Mouse (Mus musculus) lung, adult 2 months (tissue): Measurements from ENCODE around the gene Ttc23. TPM values are rescaled to one million over a fixed set of nuclear protein-coding genes. Genes with fewer than 3 reads are reported as not detected.

ENCODE experiments used
- DNase-seq: peaks from one replicate; pipeline ENCODE4 v3.0.0; 2022
- H3K4me1 ChIP-seq: fragments of 200-500 bp; 2 replicates; pipeline ENCODE4 v1.6.1; 2011; ENCODE audit warnings: low read length; ENCODE audit not compliant: control insufficient read depth, insufficient read depth
- H3K4me3 ChIP-seq: fragments of 200-500 bp; replicated peaks from 2 replicates; pipeline ENCODE3; 2011; ENCODE audit warnings: low read depth, mild to moderate bottlenecking, control low read depth, low read length; ENCODE audit errors: extremely low read depth
- CTCF ChIP-seq: fragments of 200-500 bp; IDR thresholded peaks from 2 replicates; pipeline ENCODE4 v1.5.1; 2011; ENCODE audit warnings: mild to moderate bottlenecking, low read length, control low read depth; ENCODE audit not compliant: insufficient read depth
- POLR2A ChIP-seq: fragments of 200-500 bp; IDR thresholded peaks from 2 replicates; pipeline ENCODE4 v1.6.1; 2011; ENCODE audit warnings: low read depth, mild to moderate bottlenecking, control low read depth, low read length, borderline replicate concordance; ENCODE audit errors: extremely low read depth
- WGBS: fragments of 180-500 bp; shearing (Covaris S2); methylation state at CpG from one replicate; pipeline ENCODE4 v1.1.7; 2018; 5-methylcytosine and 5-hydroxymethylcytosine counted together
- polyA plus RNA-seq: library from polyadenylated mRNA; depleted of rRNA; stranded (reverse); fragments of >200 nt; gene quantifications from 2 replicates; pipeline ENCODE4 v1.2.3, GENCODE M21; 2012

Ttc23 gene
- polyA plus RNA-seq, 1 experiment: 10.0 TPM

DNA sequence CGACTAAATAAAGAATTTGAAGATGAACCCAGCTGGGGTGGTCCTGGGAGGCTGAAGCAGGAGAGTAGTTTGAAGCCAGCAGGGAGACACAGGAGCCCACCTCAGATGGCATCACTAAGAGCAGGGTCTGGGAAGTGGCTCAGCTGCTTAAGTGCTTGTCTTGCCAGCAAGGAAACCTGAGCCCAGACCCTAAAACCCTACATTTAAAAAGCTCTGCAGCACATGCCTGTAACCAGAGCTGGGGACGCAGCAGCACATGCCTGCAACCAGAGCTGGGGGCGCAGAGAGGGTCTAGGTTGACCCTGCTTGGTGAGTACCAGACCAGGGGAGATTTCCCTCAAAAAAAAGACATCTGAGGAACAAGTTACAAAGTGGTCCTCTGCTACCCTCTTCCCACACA, 28.9 kb upstream of the Ttc23 start:
- DNase-seq: no peak
- WGBS: 89% methylated on average over 3 of the region's 3 CpGs
- peaks cover 7% of the 10 kb centered on the region for H3K4me1 ChIP-seq
- TF ChIP-seq POLR2A (no peak), CTCF (no peak)
- H3K4me3 ChIP-seq: no peak overlapping the region

DNA sequence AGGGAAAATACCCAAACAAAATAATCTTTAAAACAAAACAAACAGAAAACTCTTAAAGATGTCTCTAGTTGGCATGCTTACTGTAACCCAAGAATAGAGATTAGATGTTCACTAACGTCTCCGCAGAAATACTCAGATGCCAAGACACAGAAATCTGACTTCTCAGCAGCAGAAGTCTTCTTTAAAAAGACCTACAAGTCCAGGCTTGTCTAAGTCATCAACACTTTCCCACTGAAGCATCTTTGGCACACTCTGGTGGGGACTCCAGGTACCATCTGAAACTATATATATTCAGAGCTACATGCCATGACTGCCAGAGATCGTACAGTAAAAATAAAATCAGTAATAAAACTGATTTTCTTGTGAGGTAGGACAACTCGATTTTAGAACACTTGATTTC, 27.4 kb upstream of the Ttc23 start:
- WGBS: 70% methylated on average over 4 of the region's 4 CpGs
- no peak overlapping the region for H3K4me3 ChIP-seq
- H3K4me1 ChIP-seq: peaks cover 2% of the 10 kb centered on the region; the same call in 1 of the 2 replicates
- TF ChIP-seq CTCF (no peak), POLR2A (no peak)
- no peak for DNase-seq

DNA sequence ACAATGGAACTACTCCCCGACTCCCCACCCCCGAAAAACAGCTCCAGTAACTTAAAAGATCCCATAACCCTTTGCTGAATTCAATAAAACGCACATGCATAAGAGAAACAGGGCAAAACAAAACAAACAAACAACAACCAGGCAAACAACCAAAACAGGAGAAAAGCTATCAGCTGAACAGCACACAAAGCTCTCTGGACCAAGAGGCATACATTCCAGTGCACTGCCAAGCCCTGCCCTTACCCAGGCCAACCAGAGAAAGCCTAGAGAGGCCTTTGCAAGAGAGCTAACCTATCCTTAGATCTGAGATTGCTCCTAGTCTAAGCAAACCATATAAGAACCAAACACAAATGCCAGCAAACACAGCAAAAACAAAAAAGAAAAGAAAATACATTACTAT, 25.1 kb upstream of the Ttc23 start:
- TF ChIP-seq POLR2A (no peak), CTCF (no peak)
- H3K4me3 ChIP-seq: no peak overlapping the region
- peaks cover 2% of the 10 kb centered on the region; the same call in 1 of the 2 replicates for H3K4me1 ChIP-seq
- 71% methylated on average over 3 of the region's 3 CpGs for WGBS
- no peak for DNase-seq

DNA sequence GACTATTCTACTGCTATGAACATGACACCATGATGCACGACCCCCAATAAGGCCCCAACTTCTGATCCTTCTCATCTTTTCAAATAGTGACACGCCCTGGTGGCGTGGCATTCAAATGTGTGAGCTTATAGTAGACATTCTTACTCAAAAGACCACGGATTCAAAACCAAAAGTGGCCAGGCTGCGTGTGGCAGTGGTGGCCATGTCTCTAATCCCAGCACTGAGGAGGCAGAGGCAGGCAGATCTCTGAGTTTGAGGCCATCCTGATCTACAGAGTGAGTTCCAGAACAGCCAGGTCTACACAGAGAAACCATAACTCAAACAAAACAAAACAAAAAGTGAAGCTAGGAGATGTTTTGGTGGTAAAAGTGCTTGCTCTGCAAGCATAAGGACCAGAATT, 20.5 kb upstream of the Ttc23 start:
- TF ChIP-seq POLR2A (no peak), CTCF (no peak)
- DNase-seq: no peak
- 92% methylated on average over 5 of the region's 5 CpGs for WGBS
- Histone ChIP-seq H3K4me1 (no peaks in the 10 kb centered on the region), H3K4me3 (no peak overlapping the region)

DNA sequence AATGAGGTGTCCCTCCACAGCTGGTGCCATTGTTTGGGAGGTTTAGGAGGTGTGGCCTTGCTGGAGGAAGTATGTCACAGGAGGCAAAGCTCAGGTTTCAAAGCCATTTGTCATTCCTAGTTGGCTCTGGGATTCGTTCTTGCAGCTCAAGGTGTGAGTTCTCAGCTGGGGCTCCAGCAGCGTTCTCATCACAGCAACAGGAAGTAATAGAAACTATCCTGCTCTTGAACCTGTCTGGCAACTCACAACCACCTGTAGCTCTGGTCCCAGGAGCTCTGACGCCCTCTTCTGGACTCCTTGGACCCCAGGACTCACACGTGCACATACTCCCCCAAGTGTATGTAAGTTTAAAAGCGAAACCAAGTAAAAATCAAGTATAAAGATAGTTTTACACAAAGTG, 17.5 kb upstream of the Ttc23 start:
- WGBS: 68% methylated on average over 5 of the region's 5 CpGs
- Histone ChIP-seq H3K4me3 (no peak overlapping the region), H3K4me1 (no peaks in the 10 kb centered on the region)
- no peak for DNase-seq
- TF ChIP-seq CTCF (no peak), POLR2A (no peak)

DNA sequence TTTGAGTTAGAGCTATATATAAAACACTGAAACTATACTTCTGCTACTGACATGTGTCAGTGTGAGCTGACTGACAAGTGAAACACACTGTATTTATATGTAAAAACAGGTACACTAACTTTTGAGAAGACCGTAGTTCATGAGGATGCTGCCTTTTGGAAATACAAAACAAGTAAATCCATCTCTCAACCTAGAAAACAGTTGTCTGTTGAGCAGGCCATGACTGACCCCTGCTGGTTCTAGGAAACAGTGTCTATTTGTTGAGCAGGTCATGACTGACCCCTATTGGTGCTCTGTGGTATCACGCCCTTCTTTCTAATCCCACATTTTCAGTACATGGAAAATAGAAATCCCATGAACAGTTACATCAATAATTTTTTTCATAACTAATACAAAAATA, 16.4 kb upstream of the Ttc23 start:
- TF ChIP-seq POLR2A: no peak
- TF ChIP-seq CTCF: peak; percentile 92
- Histone ChIP-seq H3K4me3 (no peak overlapping the region), H3K4me1 (no peaks in the 10 kb centered on the region)
- whole genome bisulfite sequencing: 4% methylated on average over 2 of the region's 2 CpGs
- peak; percentile 66 for DNase-seq

DNA sequence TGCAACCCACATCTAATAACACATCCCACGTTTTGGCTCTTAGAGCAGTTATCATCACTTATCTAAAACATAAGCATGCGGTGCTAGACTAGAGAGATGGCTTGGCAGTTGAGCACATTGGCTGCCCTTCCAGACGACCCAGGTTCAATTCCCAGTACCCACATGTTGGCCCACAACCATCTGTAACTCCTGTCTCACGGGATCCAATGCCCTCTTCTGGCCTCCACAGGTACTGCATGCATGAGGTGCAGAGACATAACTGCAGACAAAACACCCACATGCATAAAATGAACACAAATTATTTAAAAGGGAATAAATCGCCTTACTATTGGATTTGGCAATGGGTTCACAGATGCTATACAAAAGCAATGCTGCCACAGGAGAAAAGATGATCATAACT, 14.8 kb upstream of the Ttc23 start:
- WGBS: 84% methylated on average over 5 of the region's 5 CpGs
- DNase-seq: no peak
- TF ChIP-seq CTCF (peak; percentile 27; the same call in 1 of the 2 replicates), POLR2A (no peak)
- Histone ChIP-seq H3K4me3 (no peak overlapping the region), H3K4me1 (no peaks in the 10 kb centered on the region)

DNA sequence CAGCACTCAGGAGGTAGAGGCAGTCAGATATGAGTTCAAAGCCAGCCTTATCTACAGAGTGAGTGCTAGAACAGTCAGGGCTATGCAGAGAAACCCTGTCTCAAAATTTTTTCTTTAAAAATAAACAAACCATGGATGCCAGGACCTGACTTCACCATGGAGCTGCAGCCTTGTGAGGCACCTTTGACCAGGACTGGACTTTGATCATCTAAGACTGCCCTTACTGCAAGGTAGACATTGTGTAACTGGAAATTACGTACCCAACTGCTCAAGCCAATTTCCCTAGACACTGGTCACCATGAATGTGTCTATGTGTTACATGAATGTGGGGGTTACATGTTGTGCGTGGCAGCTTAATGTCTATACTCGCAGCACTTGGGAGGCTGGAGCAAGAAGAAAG, 13.0 kb upstream of the Ttc23 start:
- 92% methylated on average over 3 of the region's 3 CpGs for WGBS
- Histone ChIP-seq H3K4me1 (no peaks in the 10 kb centered on the region; the same call in 1 of the 2 replicates), H3K4me3 (no peak overlapping the region)
- no peak for TF ChIP-seq POLR2A
- no peak for TF ChIP-seq CTCF
- DNase-seq: no peak

DNA sequence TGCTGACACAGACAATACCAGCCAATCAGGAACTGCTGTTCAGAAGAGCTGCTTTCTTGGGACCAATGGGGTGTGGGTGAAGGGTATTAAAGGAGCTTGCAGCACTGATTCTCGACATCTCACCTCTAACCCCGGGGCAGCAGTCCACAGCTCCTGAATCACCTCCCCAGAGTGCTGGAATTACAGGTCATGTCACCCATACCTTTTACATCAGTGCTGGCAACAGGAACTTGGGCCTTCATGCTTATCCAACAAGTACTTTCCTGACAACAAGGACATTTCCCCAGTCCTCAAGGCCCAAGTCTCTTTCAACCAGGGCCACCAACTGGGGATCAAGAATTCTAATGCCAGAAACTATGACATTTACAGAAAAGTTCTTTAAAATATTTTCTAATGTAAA, 11.0 kb upstream of the Ttc23 start:
- no peak for TF ChIP-seq POLR2A
- no peak for TF ChIP-seq CTCF
- H3K4me1 ChIP-seq: no peaks in the 10 kb centered on the region; the same call in 1 of the 2 replicates
- no peak overlapping the region for H3K4me3 ChIP-seq
- 74% methylated on average over 2 of the region's 2 CpGs for WGBS
- no peak for DNase-seq

DNA sequence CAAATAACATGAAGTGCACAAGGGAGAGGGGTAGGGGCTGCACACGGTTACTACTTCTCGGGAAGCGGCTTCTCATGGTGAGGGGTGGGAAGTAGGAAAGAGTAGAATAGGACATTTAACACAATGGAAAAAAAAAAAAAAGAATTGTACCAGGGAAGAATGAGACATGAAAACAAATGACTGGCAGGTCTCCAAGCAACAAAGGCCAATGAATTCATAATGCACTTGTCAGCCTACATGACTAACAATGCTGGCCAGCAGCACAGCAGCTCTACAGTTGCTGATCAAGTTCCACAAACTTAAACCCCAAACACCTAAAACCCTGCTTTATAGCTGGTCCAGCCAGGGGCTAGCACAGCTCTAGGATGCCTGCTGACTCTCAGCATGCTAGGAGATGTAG, 8.2 kb upstream of the Ttc23 start:
- TF ChIP-seq POLR2A (no peak), CTCF (no peak)
- no peak for DNase-seq
- Histone ChIP-seq H3K4me3 (no peak overlapping the region), H3K4me1 (no peaks in the 10 kb centered on the region; the same call in 1 of the 2 replicates)
- WGBS: 53% methylated on average over 3 of the region's 3 CpGs
